Mouse (Mus musculus) heart, adult 2 months (tissue): Measurements from ENCODE around the gene Fastk. TPM values are rescaled to one million over a fixed set of nuclear protein-coding genes. Genes with fewer than 3 reads are reported as not detected.

ENCODE experiments used
- DNase-seq, 2 experiments: peaks; one replicate each; pipeline ENCODE4 v3.0.0; 2021
- H3K27ac ChIP-seq: fragments of 200-600 bp; 2 replicates; pipeline ENCODE4 v1.8.1; 2022
- H3K27me3 ChIP-seq: fragments of 200-500 bp; 2 replicates; pipeline ENCODE4 v1.6.1; 2012; ENCODE audit warnings: mild to moderate bottlenecking, low read length, inconsistent platforms, mixed read lengths; ENCODE audit not compliant: control insufficient read depth, insufficient read depth
- H3K36me3 ChIP-seq: fragments of 200-500 bp; 2 replicates; pipeline ENCODE4 v1.6.1; 2012; ENCODE audit warnings: low read length, inconsistent platforms; ENCODE audit not compliant: control insufficient read depth, insufficient read depth
- H3K4me1 ChIP-seq: fragments of 200-500 bp; 2 replicates; pipeline ENCODE4 v1.6.1; 2011; ENCODE audit warnings: low read length; ENCODE audit not compliant: control insufficient read depth, insufficient read depth
- H3K4me3 ChIP-seq: fragments of 200-600 bp; 2 replicates; pipeline ENCODE4 v1.8.1; 2022
- H3K79me2 ChIP-seq: fragments of 200-500 bp; replicated peaks from 2 replicates; pipeline ENCODE4 v1.6.1; 2012; ENCODE audit warnings: mild to moderate bottlenecking, inconsistent platforms, low read length, moderate library complexity, mixed read lengths; ENCODE audit not compliant: control insufficient read depth, insufficient read depth
- H3K9ac ChIP-seq: fragments of 200-500 bp; 2 replicates; pipeline ENCODE4 v1.6.1; 2012; ENCODE audit warnings: low read depth, mild to moderate bottlenecking, control low read depth, inconsistent platforms, low read length, mixed read lengths
- CTCF ChIP-seq: fragments of 200-600 bp; IDR thresholded peaks from 2 replicates; pipeline ENCODE4 v1.8.1; 2022; ENCODE audit warnings: antibody characterized with exemption, mild to moderate bottlenecking, moderate library complexity
- EP300 ChIP-seq: fragments of 200-500 bp; IDR thresholded peaks from 2 replicates; pipeline ENCODE4 v1.6.1; 2011; ENCODE audit warnings: low read depth, low read length, control low read depth; ENCODE audit not compliant: insufficient read depth
- POLR2A ChIP-seq: fragments of 200-500 bp; IDR thresholded peaks from 2 replicates; pipeline ENCODE4 v1.6.1; 2011; ENCODE audit warnings: mild to moderate bottlenecking, low read depth, low read length, control low read depth; ENCODE audit not compliant: insufficient read depth
- WGBS: fragments of 180-500 bp; shearing (Covaris S2); methylation state at CpG from one replicate; pipeline ENCODE4 v1.1.7; 2018; 5-methylcytosine and 5-hydroxymethylcytosine counted together
- intact Hi-C: fragments of 180-260 bp; cut with DNase I; formaldehyde crosslinking; loops from one replicate; pipeline ENCODE4 v1.15.1; 2025
- polyA plus RNA-seq: library from polyadenylated mRNA; depleted of rRNA; stranded (reverse); fragments of >200 nt; gene quantifications from 2 replicates; pipeline ENCODE4 v1.2.3, GENCODE M21; 2012
- total RNA-seq, 2 experiments: library from RNA; stranded (reverse); gene quantifications; 2 replicates each; pipeline ENCODE4 v1.2.3; 2021

Gene Fastk
- total and polyA plus RNA-seq, 3 experiments, result 287 to 613 (median 328) TPM

DNA sequence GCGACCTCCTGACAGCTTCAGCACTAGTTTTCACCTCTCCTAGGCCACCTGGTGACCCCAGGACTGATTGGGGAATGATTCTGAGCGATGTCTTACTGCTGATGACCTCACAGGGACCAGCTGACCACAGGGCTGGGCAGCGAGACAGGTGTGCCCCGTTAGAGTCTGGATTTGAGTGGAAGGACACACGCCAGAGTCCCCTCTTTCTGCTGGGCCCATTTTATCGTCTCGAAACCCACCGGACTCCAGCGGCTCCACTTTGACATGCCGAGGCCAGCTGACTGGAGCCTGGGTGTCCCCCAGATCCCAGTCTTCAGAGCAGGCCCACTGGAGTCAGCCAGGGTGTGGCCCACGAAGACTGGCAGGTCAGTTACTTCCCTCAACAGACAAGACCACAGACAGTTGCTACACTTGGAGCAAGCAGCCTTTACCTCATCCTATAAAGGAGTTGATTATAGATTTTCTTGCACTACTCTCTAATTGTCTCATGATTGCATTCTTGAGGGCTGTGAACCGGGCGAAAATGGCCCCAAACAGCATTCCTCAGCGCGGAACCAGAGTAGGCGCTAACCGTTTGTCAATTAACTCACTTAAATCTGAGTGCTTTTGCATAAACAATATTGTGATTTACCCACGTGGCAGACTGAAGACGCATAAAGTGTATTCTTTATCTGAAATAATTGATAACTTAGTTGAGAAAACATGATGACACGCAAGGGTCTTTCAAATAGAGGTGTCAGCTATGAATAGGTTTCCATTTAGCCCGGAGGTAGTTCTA, 20.9 kb downstream of the Fastk start:
- H3K4me3 ChIP-seq, result peak overlapping the region; percentile 69

DNA sequence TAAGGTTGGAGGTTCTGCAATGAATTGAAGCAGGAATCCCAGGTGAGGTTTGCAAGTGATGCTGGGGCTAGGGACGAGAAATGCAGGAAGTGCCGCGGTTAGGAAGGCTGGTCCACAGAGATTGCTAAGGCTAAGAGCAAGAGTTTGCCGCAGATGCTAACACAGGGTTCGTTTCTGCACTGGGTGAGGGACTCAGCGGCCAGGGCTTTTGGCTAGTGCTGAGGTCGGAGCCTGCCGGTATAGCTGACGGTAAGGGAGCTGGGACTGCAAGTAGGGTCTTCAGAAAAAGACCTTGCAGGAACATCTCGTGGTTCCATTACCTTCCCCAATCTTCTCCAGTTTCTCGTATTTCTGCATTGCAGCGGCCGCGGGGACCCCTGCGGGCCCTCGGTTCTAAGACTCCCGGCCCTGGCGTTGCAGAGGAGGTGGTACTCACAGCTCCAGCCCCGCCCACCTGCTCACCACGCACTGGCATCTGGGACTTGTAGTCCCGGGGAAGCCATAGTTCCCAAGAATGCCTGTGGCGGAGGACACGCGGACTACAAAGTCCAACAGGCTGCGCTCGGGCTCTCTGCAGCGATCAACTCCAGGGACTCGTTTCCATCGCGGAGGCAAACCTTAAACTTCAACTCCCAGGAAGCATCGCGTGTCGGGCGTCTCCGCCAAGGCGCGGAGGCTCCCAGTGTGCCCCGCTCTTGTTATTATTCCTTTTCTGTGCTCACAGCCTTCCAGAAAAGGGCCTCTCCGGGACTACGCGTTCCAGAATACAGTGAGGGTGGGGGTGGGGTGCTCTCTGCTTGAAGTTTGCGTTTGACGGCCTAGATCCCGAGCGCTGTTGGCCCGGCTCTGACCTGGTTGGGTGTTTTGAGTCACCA, 21.7 kb downstream of the Fastk start, which contains the start of the genes Cdk5 and Slc4a2:
TSS of gene Cdk5 (minus strand) at position 402 of the 875 bp plus-strand sequence.
TSS of gene Slc4a2 (plus strand) at position 709 of the 875 bp plus-strand sequence.
- peaks cover 3% of the 10 kb centered on the region; the same call in 1 of the 2 replicates for H3K79me2 ChIP-seq
- H3K27ac ChIP-seq, result peak within 1 kb of the TSS; percentile 98
- peak; percentile 97 to 99 for DNase-seq
- H3K27me3 ChIP-seq, result no peaks in the 10 kb centered on the region
- peak within 1 kb of the TSS; percentile 82 for H3K4me3 ChIP-seq
- H3K4me1 ChIP-seq, result peaks cover 8% of the 10 kb centered on the region
- peak within 1 kb of the TSS; percentile 85 for H3K9ac ChIP-seq
- WGBS, result under 1% methylated on average over 46 of the region's 46 CpGs
- TF ChIP-seq CTCF, result peak; percentile 17; the same call in 1 of the 2 replicates
- peak; percentile 98 for TF ChIP-seq EP300
- peak; percentile 96 for TF ChIP-seq POLR2A
- intact Hi-C loops, result loop anchor here (1.0 to 5.0 kb wide), 3 partner anchors 27 to 154 kb away; partner anchors contain the start of gene Abcf2
- H3K36me3 ChIP-seq, result no peaks in the 10 kb centered on the region

More for the DNA sequence above, 20.9 kb downstream of the Fastk start:
- H3K9ac ChIP-seq, result peak overlapping the region; percentile 85
- intact Hi-C loops, result loop anchor here (2.0 to 5.0 kb wide), 2 partner anchors 27 to 153 kb away; partner anchors contain the start of gene Abcf2
- H3K79me2 ChIP-seq, result peaks cover 3% of the 10 kb centered on the region; the same call in 1 of the 2 replicates
- H3K4me1 ChIP-seq, result peaks cover 8% of the 10 kb centered on the region
- 6% methylated on average over 21 of the region's 21 CpGs for WGBS
- H3K27me3 ChIP-seq, result no peaks in the 10 kb centered on the region
- TF ChIP-seq EP300, result no peak
- no peak for TF ChIP-seq CTCF
- TF ChIP-seq POLR2A, result no peak; the same call in 1 of the 2 replicates
- no peaks in the 10 kb centered on the region for H3K36me3 ChIP-seq
- H3K27ac ChIP-seq, result peak overlapping the region; percentile 98
- DNase-seq, result no peak

DNA sequence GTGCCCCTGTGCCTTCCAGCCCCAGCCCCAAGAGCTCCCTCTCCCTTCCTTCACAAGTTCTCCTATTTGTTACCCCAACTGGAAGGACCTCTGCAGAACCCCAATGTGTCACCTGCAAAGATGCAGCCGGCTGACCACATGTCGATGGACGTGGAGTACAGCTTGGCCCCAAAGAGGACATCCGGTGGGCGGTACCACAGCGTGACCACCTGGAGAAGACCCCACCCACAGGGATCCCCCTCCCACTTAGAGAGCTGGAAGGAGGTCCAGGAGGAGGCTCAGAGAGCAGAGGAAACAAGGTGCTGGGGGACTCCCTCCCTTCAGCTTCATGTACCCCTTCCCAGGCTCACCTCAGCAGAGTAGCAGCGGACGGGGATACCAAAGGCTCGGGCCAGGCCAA, 24.7 kb downstream of the Fastk start:
- intact Hi-C loops, result loop anchor here (5.0 kb wide), 1 partner anchor 157 kb away; the partner anchor contains the start of gene Abcf2
- H3K4me3 ChIP-seq, result no peak overlapping the region
- peaks cover 1% of the 10 kb centered on the region; the same call in 1 of the 2 replicates for H3K4me1 ChIP-seq
- no peak overlapping the region for H3K9ac ChIP-seq
- H3K36me3 ChIP-seq, result no peaks in the 10 kb centered on the region
- DNase-seq, result no peak
- H3K27me3 ChIP-seq, result no peaks in the 10 kb centered on the region
- no peak overlapping the region for H3K27ac ChIP-seq
- WGBS, result 90% methylated on average over 9 of the region's 9 CpGs
- H3K79me2 ChIP-seq, result no peaks in the 10 kb centered on the region
- no peak for TF ChIP-seq EP300
- TF ChIP-seq POLR2A, result no peak
- no peak for TF ChIP-seq CTCF

DNA sequence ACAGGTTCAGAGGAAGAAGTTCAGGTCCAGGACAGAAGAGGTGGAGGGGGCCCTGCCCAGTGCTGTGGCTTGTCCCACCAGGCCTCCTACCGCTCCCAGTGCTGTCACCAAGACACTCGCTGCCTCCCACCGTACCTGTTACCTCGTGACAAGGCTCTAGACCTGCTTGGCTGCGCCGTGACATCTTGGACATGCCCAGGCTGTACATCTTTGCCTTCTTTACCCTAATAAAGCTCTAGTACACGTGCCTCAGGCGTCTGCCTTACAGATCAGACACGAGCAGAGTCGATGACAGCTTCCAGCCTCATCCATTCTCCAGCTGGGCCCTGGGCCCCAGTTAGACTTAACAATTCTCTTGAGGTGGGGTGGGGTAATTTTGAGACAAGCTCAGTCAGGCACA, 27.5 kb downstream of the Fastk start:
- DNase-seq, result no peak

DNA sequence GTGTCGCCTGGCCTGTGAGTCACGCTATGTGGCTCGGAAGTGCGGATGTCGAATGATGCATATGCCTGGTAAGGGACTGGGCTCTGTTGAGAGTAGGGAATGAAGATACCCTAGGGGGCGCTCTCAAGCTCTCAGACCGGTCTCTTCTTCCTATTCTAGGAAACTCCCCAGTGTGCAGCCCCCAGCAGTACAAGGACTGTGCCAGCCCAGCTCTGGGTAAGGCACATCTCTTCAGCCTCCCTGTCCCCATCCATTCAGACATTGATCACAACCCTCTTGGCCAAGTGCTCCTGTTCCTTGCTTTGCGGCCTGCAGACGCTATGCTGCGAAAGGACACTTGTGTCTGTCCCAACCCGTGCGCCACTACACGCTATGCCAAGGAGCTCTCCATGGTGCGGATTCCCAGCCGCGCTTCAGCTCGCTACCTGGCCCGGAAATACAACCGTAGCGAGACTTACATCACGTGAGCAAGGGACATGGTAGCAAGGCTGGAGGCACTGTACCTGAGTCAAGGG, 28.8 kb downstream of the Fastk start:
- H3K9ac ChIP-seq, result no peak overlapping the region

More for the DNA sequence above, 27.5 kb downstream of the Fastk start:
- 90% methylated on average over 10 of the region's 10 CpGs for WGBS
- Histone ChIP-seq H3K27me3 (no peaks in the 10 kb centered on the region), H3K4me1 (peaks cover 1% of the 10 kb centered on the region; the same call in 1 of the 2 replicates), H3K79me2 (no peaks in the 10 kb centered on the region), H3K36me3 (no peaks in the 10 kb centered on the region), H3K4me3 (no peak overlapping the region), H3K27ac (no peak overlapping the region), H3K9ac (no peak overlapping the region)
- TF ChIP-seq EP300 (no peak), CTCF (no peak), POLR2A (no peak)
- intact Hi-C loops, result loop anchor here (5.0 kb wide), 1 partner anchor 70 kb away; no protein-coding TSS in a partner anchor

More for the DNA sequence above, 28.8 kb downstream of the Fastk start:
- DNase-seq, result peak; percentile 62 to 65
- Histone ChIP-seq H3K79me2 (no peaks in the 10 kb centered on the region), H3K36me3 (no peaks in the 10 kb centered on the region), H3K4me3 (no peak overlapping the region), H3K27ac (no peak overlapping the region), H3K4me1 (peaks cover 1% of the 10 kb centered on the region; the same call in 1 of the 2 replicates), H3K27me3 (no peaks in the 10 kb centered on the region)
- TF ChIP-seq POLR2A (no peak), EP300 (peak; percentile 49; the same call in 1 of the 2 replicates), CTCF (peak; percentile 88)
- 3% methylated on average over 21 of the region's 21 CpGs for whole genome bisulfite sequencing
- intact Hi-C loops, result loop anchor here (1.0 to 5.0 kb wide), 2 partner anchors 54 to 71 kb away; no protein-coding TSS in a partner anchor
